Mouse (Mus musculus) small intestine, adult 2 months (tissue): ENCODE results near the gene Gpr176.

Experiments used
- CTCF ChIP-seq: fragments of 200-500 bp; IDR thresholded peaks from 2 replicates; pipeline ENCODE4 v1.5.1; 2012; ENCODE audit warnings: low read depth, mild to moderate bottlenecking, control low read depth, inconsistent platforms, low read length, moderate library complexity, mixed read lengths; ENCODE audit not compliant: insufficient replicate concordance, insufficient read length; ENCODE audit errors: extremely low read depth
- POLR2A ChIP-seq: fragments of 200-500 bp; IDR thresholded peaks from 2 replicates; pipeline ENCODE4 v1.6.1; 2012; ENCODE audit warnings: low read depth, mild to moderate bottlenecking, control low read depth, inconsistent platforms, low read length, moderate library complexity

GRCm38 (mm10) chr2:118248966-118249365 lies 124.3 kb downstream of the Gpr176 start:
- no peak for TF ChIP-seq CTCF
- no peak for TF ChIP-seq POLR2A
